Mouse (Mus musculus) effector memory CD4-positive, alpha-beta T cell, adult 7 months (primary cell): Measurements from ENCODE around the gene Iscu. TPM values are rescaled to one million over a fixed set of nuclear protein-coding genes. Genes with fewer than 3 reads are reported as not detected.

Experiments
- polyA plus RNA-seq: library from polyadenylated mRNA; unstranded; fragments of 100-300 nt; shearing (Covaris generic); gene quantifications from one replicate; pipeline ENCODE4 v1.2.1, GENCODE M21; 2017

The Iscu gene
- 113 TPM for polyA plus RNA-seq

GRCm38 (mm10) chr5:113772450-113772895, at the start of gene Iscu, which contains the start of gene Sart3:
Gene Iscu, plus strand, starts transcription at chr5:113772748.
Gene Sart3, minus strand, starts transcription at chr5:113772510.

GRCm38 (mm10) chr5:113724446-113724845, 48.1 kb upstream of the Iscu start, which contains the start of gene 1700069L16Rik:
Gene 1700069L16Rik, minus strand, starts transcription at chr5:113724772.

GRCm38 (mm10) chr5:113735345-113736112, 37.0 kb upstream of the Iscu start, which contains the start of gene Ficd:
Gene Ficd, plus strand, starts transcription at chr5:113735803.

GRCm38 (mm10) chr5:113800280-113800679, 27.7 kb downstream of the Iscu start, which contains the start of gene Tmem119:
Gene Tmem119, minus strand, starts transcription at chr5:113800516.

Other genes starting within 250 kb of the Iscu start
- not detected for gene Cmklr1, start 122.3 kb upstream of the Iscu start, polyA plus RNA-seq
- gene 1700069L16Rik, start 48.0 kb upstream of the Iscu start, polyA plus RNA-seq: not detected
- 5.8 TPM for gene Ficd, start 36.9 kb upstream of the Iscu start, polyA plus RNA-seq
- 61.8 TPM for gene Sart3, start 238 bp upstream of the Iscu start, polyA plus RNA-seq
- gene Tmem119, start 27.8 kb downstream of the Iscu start, polyA plus RNA-seq: not detected
- gene Selplg, start 59.9 kb downstream of the Iscu start, polyA plus RNA-seq: 1,519 TPM
- gene Coro1c, start 136.0 kb downstream of the Iscu start, polyA plus RNA-seq: 90.7 TPM
- gene Ssh1, start 221.1 kb downstream of the Iscu start, polyA plus RNA-seq: 31.2 TPM
- 1.1 TPM for gene Dao, start 231.0 kb downstream of the Iscu start, polyA plus RNA-seq